Mouse (Mus musculus): ENCODE data around the gene Nutf2-ps1.

GRCm38 (mm10) chr19:53575296-53576010 lies 13.4 kb downstream of the Nutf2-ps1 start:
- no peak for TF ChIP-seq ETS1 (conservative IDR thresholded peaks at IDR 0.05; ENCODE audit: low read depth, low read length)
- TF ChIP-seq SIN3A (IDR thresholded peaks at IDR 0.05; ENCODE audit: low read length) = no peak
- TF ChIP-seq TCF12 (IDR thresholded peaks at IDR 0.05; ENCODE audit: low read depth, low read length) = no peak
- no peak for TF ChIP-seq EP300 (IDR thresholded peaks at IDR 0.05; ENCODE audit: low read length)
- no peak for TF ChIP-seq UBTF (IDR thresholded peaks at IDR 0.05; ENCODE audit: low read depth, low read length)
- TF ChIP-seq POLR2A (IDR thresholded peaks at IDR 0.05; ENCODE audit: low read depth, low read length) = no peak
